Mouse (Mus musculus): ENCODE data around the gene Gprin1.

Gprin1 gene

DNA sequence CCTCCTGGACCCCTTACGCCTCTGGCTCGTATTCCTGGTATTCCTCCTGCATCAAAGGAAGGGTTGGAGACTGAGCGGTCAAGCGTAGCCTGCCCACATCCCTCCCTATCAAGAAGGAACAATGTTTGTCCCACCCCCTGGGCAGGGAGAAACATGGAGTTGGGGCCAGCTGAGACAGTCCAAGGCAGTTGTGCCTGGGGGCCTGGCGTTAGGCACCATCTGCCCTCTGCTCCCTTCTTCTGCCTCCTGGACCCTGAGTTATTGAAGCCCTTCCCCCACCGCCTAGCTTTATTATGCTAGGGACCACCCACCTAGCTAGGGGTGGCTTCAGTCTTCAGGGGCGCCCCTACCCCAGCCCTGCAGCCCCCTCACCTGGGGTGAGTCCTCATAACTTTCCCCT is 9.8 kb upstream of the Gprin1 start:
- no peak for DNase-seq

DNA sequence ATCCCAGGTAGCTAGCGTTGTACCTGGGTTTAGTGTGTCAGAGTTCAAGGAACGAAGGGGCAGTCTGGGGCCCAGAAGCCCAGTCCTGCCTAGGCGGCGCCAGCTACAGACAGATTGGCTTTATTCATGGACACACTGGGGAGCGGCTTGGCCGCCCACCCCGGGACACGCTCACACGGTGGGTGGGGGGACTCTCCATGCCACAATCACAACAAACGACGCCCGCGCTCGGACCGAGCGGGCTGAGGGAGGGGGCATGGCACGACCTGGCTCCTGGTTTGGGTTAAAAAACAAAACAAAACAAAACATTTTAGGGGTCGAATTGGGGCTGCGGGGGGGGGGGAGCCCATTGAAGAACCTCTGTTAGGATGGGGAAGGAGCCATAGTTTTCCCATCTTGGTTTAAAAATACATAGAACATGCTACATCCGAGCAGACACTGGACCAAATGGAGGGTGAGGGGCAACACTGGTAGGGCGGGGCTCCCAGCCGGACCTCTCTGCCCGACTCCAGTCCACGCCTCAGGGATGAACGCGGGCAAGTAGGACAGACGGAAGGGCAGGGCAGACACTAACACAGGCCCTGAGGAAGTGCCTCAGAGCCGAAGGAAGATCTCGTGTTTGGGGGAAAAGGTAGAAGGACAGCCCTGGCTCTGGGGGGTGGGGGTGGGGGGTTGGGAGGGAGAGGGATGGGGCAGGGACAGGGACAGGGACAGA is 9.2 kb upstream of the Gprin1 start:
- DNase-seq = no peak

DNA sequence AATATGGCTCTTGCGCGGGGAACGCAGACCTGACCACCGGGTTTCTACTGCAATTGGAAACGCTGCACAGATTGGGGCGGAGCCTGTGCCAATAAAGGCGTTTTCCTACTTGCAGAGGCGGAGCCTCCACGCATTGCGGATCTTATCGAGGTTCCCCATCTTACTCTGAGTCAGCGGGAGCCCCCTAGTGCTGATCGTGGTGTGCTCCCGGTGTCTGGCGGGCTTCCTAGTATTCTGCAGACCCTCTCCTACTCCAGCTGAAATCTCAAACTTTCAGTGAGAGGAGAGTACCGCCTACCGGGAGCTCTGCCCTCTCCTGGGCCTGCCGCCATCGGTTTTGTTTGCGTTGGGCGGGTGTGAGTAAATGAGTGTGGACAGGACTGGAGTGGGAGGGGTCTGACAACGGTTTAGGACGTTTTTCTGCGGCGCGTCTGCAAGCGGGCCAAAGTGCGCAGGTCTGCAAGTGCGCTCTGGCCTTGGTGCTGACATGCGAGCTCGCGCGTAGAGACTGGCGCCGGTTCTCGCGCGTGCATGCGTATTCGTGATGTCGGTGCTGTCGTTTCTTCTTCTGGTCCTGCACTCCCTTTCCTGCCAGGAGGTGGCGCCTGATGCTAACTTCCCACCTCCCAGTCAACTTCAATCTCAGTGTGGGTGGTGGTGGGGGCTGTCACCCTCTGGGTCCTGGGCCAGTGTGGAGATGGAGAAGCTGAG is 8.5 kb upstream of the Gprin1 start:
- peak; percentile 58 for DNase-seq

DNA sequence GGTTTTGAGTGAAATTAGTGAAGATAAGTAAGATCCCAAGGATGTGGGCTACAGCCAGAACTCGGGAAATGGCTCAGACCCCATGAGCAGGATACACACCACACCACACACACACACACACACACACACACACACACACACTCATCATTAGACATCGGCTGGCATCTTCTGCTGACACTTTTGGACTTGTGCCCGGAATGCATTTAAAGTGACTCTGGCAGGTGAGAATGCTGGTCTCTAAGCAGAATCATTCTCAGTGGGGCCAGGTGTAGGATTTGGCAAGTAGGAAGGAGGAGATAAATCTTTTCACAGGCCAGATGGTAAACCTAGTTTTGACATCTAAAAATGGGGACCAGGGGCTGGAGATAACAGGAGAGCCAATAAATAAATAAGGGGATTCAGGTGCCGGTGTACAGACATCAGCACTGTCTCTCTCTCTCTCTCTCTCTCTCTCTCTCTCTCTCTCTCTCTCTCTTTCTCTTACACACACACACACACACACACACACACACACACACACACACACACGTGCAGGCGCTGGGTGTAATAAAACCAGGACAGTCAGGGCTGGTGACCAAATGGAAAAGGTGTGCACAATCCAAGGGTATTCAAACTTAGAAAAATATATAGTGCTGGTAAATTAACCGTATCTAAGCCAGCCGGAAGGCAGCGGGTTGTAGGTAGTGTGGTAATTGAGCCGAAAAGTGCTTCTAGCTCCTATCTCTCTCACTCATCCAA is 7.6 kb upstream of the Gprin1 start:
- DNase-seq = no peak

DNA sequence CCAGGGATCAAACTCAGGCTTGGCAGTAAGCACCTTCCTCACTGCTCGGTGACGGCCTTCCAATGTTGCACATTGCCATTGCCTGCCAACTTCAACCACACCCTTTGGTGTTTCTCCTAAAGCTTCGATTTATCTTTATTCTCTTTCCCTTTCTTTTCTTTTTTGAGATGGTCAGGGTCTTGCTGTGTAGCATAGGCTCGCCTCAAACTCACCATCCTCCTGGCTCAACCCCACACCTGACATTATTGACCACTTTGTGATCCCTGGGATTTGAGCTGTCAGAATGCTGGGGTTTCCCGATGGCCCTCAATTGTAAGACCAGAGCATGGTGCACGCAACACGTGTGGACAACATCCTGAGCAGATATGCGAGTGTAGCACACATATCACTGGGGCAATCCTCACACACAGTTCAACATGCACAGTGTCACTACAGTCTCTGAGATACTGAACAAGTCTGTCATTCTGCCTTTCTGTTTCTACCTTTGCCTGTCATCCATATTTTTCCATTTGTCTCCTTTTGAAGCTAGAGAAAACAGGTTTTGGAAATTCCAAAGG is 6.6 kb upstream of the Gprin1 start:
- no peak for DNase-seq

DNA sequence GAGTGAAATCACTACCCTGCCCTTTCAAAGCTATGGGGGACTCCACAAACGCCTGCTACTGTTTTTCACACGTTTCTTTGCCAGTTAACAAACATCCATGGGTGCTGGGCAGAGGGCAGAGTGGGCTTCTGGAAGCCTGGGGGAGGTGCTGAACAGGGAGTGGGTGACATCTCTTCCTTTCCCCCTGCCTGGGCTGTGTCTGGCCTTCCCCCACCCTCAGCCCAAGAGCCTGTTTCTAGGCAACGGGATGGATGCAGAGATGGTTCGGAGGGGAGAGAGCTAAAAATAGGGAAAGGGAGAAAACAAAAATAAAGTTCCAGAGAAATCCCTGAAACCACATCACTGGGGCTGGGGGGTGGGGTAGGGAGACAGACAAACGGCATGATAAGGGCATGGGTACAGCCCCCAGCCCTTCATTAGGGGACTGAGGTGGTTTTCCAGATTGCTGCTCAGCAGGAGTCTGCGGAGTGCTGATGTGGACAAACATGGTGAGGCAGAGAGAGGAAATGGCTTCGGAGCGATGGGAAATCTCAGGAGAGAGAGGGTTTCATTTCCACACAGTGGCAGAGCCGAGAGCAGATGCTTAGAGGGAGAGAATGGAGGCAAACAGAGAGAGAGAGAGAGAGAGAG is 5.6 kb upstream of the Gprin1 start:
- no peak for DNase-seq

DNA sequence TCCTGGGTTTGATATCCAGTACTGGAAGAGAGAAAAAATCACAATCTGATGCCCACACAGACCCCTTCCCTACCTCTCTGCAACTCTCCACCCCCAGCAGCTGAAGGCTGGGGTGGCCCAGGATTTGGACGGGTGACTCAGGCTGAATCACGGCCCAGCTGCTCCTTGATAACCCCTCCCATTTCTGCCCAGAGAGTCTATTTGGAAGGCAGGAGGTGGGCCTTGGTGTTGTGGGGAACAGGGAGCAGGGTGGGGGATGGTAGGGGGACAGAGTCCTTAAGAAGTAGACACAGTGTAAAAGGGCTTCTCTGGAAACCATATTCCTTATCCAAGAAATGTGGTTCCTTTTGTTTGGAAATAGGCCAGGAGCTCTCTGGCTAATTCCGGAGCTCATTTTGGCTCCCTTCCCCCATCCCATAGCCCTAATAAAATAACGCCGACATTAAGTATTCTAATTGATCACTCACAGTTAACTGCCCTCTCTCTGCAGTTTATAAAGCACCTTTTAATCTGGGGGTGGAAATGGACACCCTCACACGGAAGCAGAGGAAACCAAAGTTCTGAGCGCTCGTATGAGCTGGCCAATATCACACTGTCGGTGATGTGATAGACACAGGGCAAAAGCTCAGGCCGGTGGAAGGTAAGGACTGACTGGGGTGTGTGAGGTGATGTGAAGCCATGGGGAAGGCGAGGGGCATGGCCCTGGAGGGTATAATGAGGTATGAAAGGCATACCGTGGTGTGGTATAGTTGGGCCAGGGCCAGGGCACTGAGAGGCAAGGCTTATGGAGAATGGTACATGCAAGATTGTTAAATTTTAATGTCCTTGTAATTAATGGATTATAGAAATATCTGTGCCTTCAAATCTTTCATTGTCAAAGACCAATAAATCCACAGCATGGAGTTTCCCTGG is 4.8 kb upstream of the Gprin1 start:
- DNase-seq = no peak

DNA sequence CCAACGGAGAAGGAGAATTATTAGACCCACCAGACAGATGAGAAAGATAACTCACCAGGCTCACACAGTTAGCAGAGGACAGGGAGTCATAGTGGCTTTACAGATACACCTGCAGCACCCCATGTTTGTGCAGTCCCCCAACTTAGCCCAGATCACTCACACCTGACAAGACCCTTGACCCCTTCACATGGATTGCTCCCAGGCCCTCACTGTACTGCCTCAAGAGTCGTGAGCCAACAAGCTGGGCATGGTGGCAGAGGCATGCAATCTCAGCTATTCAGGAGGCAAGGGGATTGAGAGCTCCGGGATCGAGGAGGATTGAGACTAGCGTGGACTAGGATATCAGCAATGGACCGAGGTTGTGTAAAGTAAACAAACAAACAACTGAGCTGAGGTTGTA is 4.1 kb upstream of the Gprin1 start:
- no peak for DNase-seq

DNA sequence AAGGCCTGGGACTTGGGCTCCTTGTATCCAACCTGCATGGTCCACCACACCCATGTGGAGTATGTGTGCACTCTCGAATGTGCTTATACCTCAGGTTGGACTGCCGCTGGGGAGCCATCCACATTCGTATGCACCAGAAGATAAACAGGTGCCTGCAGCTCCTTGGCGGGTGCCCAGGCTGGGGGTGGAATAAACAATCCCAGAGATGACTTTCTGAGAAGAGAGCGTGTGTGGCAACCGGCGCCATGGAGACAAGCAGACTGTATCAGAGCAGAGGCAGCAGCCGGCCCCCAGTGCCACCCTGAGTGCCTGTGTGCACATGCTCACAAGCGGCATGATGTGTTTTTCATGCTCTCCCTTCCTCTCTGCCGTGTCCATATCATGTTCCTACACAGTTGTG is 3.0 kb upstream of the Gprin1 start:
- DNase-seq = no peak

DNA sequence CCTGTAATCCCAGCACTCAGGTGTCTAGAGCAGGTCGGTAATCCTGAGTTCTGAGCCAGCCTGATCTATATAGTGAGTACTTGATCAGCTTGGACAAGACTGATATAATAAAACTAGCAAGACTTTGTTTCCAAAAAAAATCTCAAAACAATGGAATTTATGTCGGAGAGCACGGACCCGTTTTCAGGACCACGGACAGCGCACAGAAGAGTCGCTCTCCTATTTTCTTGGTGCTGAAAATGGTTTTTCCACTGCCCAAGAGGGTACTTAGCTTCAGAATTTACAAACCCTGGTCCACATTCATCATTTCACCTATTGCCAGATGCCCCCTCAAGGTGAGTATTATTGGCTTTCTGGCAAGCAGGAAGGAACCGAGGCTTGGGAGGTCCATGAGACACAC is 1.0 kb upstream of the Gprin1 start:
- peak; percentile 12 for DNase-seq

DNA sequence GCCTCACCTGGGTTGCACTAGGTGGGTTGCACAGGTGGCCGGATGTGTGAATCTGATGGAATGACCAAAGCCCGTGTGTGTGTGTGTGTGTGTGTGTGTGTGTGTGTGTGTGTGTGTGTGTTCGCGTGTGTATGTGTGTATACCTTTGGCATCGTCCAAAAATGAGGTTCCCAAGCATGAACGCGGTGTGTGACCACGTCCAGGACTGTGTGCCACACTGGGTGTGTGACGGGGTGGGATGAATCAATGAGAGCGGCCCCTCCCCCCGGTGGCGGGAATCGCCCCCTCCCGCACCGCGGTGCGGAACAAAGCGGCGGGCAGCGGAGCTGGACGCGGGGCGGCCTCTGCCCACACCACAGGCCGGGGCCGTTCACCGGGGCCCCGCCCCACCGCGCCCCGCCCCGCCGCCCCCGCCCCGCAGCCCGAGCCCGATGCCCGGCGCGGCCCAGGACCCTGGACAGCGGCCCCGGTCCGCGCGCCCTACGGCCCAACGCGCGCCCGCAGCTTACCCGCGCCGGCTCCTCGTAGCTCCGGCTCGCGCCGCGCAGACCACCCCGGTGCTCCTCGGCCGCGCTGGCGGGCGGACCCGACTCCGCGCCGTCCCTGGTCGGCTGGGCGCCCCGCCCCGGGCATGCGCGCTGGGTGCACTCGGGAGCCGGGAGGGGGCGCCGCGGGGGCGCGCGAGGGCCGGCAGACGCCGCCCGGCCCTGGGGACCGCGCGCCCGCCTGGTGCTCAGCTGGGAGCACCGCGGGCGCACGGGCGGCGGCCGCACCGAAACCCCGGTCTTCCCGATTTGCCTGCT is 412 bp downstream of the Gprin1 start:
- peak; percentile 27 for DNase-seq

DNA sequence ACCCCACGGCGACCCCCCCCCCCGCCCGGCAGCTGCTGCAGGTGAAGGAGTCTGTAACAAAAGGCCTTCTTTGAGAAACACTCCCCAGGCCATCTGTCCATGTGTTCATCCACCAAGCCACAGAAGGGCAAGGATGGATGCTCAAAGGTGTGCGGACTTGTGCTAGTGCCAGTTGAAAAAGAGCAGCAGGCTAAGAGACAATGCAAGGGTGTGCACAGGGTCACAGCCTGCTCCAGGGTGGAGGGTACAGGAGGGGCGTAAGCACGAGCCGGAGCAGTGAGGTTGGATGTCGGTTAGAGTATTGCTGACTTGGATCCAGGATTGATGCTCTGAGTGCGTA is 983 bp downstream of the Gprin1 start:
- no peak for DNase-seq

DNA sequence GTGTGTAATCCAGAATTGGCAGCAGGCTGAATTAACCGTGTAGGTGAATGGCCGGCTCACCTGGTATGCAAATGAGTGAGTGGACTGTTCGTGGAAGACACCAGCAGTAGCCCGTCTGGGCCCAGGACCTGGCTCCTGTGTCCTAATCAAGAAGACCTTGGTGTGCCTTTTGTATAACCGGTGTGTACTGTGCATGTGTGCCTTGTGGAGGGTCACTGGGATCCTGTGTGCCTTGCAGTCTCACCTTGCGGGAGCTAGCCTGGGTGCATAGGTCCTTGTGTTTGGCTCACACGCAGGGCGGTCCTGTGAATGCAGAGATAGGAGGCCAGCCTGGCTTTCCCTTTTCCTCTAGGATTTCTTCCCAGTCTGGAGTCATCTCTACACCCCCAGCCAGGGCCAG is 1.5 kb downstream of the Gprin1 start:
- DNase-seq = no peak

DNA sequence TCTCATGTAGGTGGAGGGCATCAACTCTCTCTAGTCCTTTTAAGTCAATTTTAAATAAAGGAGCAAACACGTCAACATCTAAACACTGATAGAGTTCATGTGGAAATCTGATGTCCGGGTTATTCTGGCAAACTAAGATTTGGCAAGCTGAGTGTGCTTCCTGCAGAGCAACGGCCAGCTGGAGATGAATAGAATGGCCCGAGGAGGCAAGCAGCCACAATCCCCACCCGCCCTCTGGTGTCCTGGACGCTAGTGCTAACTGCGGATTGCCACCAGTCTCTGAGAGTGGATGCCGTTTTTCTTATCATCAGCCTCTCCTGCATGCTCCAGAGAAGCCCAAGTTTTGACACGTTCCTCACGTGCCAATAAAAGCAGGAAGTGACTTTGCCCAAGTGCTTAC is 2.8 kb downstream of the Gprin1 start:
- no peak for DNase-seq

DNA sequence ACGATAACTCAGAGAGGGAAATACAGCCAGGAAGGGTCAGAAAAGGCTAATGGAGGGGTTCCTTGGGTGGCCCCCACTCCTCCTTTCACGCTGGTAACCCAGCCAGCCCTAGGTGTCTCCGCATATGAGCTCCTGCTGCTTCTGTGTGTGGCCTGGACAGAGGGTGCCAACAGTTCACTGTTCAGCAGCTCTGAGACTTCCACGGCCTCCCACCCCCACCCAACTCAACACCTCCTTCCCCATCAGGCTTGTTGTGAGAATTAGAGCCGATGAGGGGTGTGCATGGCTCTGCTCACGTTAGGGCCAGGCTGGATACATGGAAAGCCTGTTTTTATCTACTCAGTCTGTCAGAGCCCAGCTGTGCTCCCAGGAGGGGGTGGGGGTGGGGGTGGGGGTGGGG is 3.6 kb downstream of the Gprin1 start:
- DNase-seq = no peak

DNA sequence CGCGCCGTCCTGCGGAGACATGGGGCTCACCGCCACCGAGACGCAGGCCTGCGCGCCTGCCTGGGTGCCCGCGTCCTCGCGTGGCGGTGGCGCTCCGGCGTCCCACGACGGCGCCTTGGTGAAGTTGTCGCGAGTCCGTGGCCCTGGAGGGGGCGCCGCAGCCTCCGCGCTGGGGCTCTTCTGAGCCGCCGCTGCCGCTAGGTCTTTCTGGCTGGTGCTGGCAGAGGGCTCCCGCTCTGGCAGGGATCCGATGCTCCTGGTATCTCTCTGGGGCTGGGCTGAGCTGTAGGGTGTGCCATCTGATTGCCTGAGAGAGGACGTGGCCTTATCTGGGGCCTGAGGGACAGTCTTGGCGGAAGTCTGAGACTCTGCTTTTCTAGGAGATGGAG is 11.5 kb downstream of the Gprin1 start:
- no peak for DNase-seq

DNA sequence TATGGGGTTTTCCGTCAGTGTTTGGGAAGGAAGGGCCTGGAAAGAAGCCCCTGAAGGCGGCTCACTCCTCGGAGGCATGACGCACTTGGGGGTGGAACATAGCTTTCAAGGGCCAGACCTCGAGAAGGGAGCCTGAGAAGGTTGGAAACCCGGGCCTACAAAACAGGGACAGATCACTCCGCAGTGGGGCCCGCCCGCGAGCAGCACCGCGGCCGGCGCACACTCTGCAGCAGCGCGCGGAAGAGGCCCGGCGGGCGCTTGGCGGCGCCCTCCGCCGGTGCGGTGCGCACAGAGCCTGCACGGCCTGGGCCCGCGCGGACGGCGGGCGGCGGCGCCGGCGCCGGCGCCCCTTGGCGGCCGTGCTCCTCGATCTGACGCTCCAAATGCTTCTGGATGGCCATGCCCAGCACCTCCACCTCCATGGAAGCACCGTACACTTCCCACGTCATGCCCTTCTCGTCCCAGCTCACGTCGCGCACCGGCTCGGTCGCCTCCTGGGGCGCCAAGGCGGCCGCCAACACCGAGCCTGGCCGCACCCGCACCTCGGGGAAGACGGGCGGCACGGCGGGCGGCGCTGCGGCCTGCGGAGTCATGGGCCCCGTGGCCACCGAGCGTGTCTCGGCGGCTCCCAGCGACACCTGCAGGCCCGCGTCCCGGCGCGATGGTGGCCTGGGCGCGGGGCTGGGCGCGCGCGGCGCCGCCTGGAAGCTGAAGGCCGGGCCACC is 12.0 kb downstream of the Gprin1 start:
- peak; percentile 7 for DNase-seq

DNA sequence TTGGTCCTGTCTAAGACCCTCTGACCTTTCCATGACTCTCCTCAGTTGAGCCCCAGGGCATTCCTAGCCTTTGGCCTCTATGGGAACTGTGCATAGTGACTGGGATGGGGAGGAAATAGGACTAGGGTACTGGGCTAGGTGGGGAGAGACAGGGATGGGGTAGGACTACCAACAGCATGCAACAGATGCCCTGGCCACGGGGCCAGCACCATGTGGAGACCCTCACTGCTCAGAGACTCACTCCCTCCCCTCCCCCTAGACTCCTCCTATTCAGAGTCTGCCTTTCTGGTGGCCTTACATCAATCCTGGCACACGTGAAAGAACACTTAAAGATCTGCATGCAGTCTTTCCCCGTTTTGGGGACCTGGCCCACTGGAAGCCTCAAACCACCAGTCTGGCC is 12.7 kb downstream of the Gprin1 start:
- no peak for DNase-seq

DNA sequence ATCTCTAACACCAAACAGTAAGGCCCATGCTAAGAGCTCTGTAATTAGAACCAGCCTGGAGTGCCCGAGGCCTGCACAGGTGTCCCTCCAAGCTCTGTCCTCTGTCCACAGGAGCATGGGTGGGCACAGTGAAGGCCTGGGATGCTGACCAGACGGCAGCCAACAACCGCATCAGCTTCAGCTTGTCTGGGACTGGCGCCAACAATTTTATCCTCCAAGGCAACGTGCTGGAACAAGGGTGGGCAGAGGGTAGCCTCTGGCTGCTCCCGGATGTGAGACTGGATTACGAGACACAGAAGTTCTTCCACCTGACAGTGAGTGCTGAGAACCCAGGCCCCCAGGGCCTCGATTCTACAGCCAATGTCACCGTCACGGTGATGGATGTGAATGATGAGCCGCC is 23.5 kb downstream of the Gprin1 start:
- no peak for DNase-seq

DNA sequence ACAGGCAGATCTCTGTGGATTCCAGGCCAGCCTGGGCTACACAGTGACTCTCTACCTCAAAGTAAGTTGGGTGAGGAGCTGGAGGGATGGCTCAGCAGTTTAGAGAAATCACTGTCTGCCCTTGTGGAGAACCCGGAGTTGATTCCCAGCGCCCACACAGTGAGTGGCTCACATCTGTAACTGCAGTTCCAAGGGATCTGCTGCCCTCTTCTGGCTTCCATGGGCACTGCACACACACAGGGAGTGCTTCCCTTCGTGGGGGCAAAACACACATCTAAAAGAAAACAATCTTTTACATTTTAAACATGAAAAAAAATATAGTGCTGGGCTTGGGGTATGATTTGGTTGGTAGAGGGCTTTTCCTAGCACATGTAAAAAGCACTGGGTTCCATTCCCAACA is 26.5 kb downstream of the Gprin1 start:
- DNase-seq = no peak

DNA sequence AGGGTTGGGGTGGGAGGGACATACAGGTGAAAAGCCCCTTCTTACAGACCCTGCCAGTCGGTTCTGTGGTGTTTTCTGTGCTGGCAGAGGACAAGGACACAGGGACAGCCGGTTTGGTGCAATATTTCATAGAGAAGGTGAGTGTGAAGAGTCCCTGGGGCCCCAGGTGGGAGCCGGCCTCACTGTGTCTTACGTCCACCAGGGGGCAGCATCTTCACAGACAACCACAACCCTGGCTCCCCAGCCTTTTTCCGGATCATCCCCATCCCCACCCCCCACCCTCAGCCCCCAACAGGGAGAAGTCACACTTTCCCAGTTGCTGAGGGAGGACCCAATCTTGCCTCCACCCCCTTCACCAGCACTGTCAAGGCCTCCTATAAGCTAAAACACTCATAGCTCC is 32.8 kb downstream of the Gprin1 start:
- DNase-seq = peak; percentile 47

All from kidney, adult 18-20 months (tissue).